12 mouse cellular contexts compared by ENCODE assay signal in genomic region chr10:41959808-41960207, GRCm38 (mm10). TPM values are rescaled to one million over a fixed set of nuclear protein-coding genes. Genes with fewer than 3 reads are reported as not detected.
DNase-seq lines count a peak whose midpoint lies in the region; ATAC-seq lines count a peak whose summit lies in the region.
"Had no signal": no experiment of that assay in that cellular context is flagged by ENCODE, and none has a peak within 500 bp of the region (broad histone marks: within the 10 kb centered on the region; RNA-seq: fewer than 3 reads in every experiment).

No protein-coding gene starts in this region.

- H3K4me2 ChIP-seq in kidney, embryonic 16.5 days (replicated peaks; ENCODE audit: low read depth, low read length): no peak overlapping the region
- H3K4me2 ChIP-seq in hindbrain, embryonic 13.5 days: no peak overlapping the region
- H3K4me2 ChIP-seq: embryonic facial prominence, embryonic 13.5 days had no signal

- no peaks in the 10 kb centered on the region for H3K36me3 ChIP-seq in kidney, embryonic 16.5 days (ENCODE audit: insufficient read depth, low read length)
- no peaks in the 10 kb centered on the region for H3K36me3 ChIP-seq in hindbrain, embryonic 13.5 days
- H3K36me3 ChIP-seq: embryonic facial prominence, embryonic 13.5 days; G1E; midbrain, embryonic 10.5 days had no signal

- WGBS in kidney, embryonic 16.5 days: 56% methylated on average over 2 of the region's 2 CpGs
- WGBS in hindbrain, embryonic 13.5 days: 81% methylated on average over 2 of the region's 2 CpGs

- no peaks in the 10 kb centered on the region for H3K9me3 ChIP-seq in kidney, embryonic 16.5 days (ENCODE audit: low read length)
- no peaks in the 10 kb centered on the region for H3K9me3 ChIP-seq in hindbrain, embryonic 13.5 days
- H3K9me3 ChIP-seq: embryonic facial prominence, embryonic 13.5 days; G1E; midbrain, embryonic 10.5 days had no signal

- H3K4me1 ChIP-seq in kidney, embryonic 16.5 days (ENCODE audit: insufficient read depth, low read length): no peaks in the 10 kb centered on the region
- no peaks in the 10 kb centered on the region; the same call in 1 of the 2 replicates for H3K4me1 ChIP-seq in hindbrain, embryonic 13.5 days (replicated peaks)

- ATAC-seq in kidney, embryonic 16.5 days (ENCODE audit: low FRiP score, low TSS enrichment): 0 out of 2 replicates have a peak, but pooled peaks have one; percentile 54
- ATAC-seq in granulocyte monocyte progenitor cell, adult 5-6 weeks (replicated peaks; ENCODE audit: poor library complexity, severe bottlenecking): 0 out of 2 replicates have a peak, but pooled peaks have one; percentile 33
- no peak for ATAC-seq in hindbrain, embryonic 13.5 days (ENCODE audit: low FRiP score)

- H3K27ac ChIP-seq in kidney, embryonic 16.5 days (ENCODE audit: low read length): no peak overlapping the region
- no peak overlapping the region for H3K27ac ChIP-seq in hindbrain, embryonic 13.5 days
- H3K27ac ChIP-seq: embryonic facial prominence, embryonic 13.5 days; midbrain, embryonic 10.5 days had no signal

- no peak overlapping the region for H3K4me3 ChIP-seq in kidney, embryonic 16.5 days (ENCODE audit: low read length)
- H3K4me3 ChIP-seq in hindbrain, embryonic 13.5 days: no peak overlapping the region
- H3K4me3 ChIP-seq: embryonic facial prominence, embryonic 13.5 days; midbrain, embryonic 10.5 days had no signal

- no peaks in the 10 kb centered on the region for H3K27me3 ChIP-seq in kidney, embryonic 16.5 days (ENCODE audit: insufficient read depth, low read length)
- no peaks in the 10 kb centered on the region for H3K27me3 ChIP-seq in hindbrain, embryonic 13.5 days
- H3K27me3 ChIP-seq: embryonic facial prominence, embryonic 13.5 days had no signal

- H3K9ac ChIP-seq in kidney, embryonic 16.5 days (replicated peaks; ENCODE audit: low read length): no peak overlapping the region
- no peak overlapping the region for H3K9ac ChIP-seq in hindbrain, embryonic 13.5 days
- H3K9ac ChIP-seq: embryonic facial prominence, embryonic 13.5 days had no signal

- no peak for DNase-seq in kidney, adult 11 months
- peak; percentile 26 for DNase-seq in 3134 (ENCODE audit: extremely low read depth, insufficient read length, low spot score)
- peak; percentile 25 to 33 for DNase-seq in B cell, adult 2 months
- no peak for DNase-seq in cerebellum, postnatal 10 days
- DNase-seq: adrenal gland, adult 2 months; kidney, adult 8-10 months had no signal

RNA-seq across cellular contexts. Expression of gene Armc2, which starts 58.4 kb away (rescaled TPM):
- 1.4 and 1.8 TPM in 2 replicates for polyA plus RNA-seq in kidney, embryonic 16.5 days (2015; fragmentation: Nextera tagmentation; extraction: Ambion mirVana)
- total RNA-seq in granulocyte monocyte progenitor cell, adult 5-6 weeks (2014; fragmentation: Nextera tagmentation): 0.41 TPM in 1 of 2 replicates, not detected in the other
- total RNA-seq in granulocyte monocyte progenitor cell, adult 5-6 weeks (2017): 0.73 TPM in 1 of 2 replicates, not detected in the other
- 7.0 and 7.1 TPM in 2 replicates for polyA plus RNA-seq in hindbrain, embryonic 13.5 days (2015; fragmentation: Nextera tagmentation; extraction: Ambion mirVana)
- polyA plus RNA-seq: G1E had no signal

Comparison
In these comparisons a context has a peak if more than half of its experiments do, and no peak if none do; other contexts are left out.
1. DNase-seq: peak in 3134 (single experiment) and B cell, adult 2 months (2 of 2); none in kidney, adult 11 months (single experiment) and cerebellum, postnatal 10 days (0 of 2).